Mouse (Mus musculus) embryonic facial prominence, embryonic 10.5 days (tissue): ENCODE measurements around the gene Olfr1044. TPM values are rescaled to one million over a fixed set of nuclear protein-coding genes. Genes with fewer than 3 reads are reported as not detected.
"Not testable (repeated sequence)": the region's sequence is repeated elsewhere in the genome, so short reads cannot be mapped to it uniquely, and the experiment has no call there.

ENCODE experiments used
- DNase-seq: peaks from one replicate; pipeline ENCODE4 v3.0.0-alpha.2; 2017; ENCODE audit warnings: low spot score
- H3K27ac ChIP-seq: fragments of 300-500 bp; sonication (generic); replicated peaks from 2 replicates; pipeline ENCODE4 v1.5.1; 2016; ENCODE audit warnings: mild to moderate bottlenecking
- H3K27me3 ChIP-seq: fragments of 300-500 bp; sonication (generic); replicated peaks from 2 replicates; pipeline ENCODE4 v1.6.1; 2016; ENCODE audit warnings: low read depth, mild to moderate bottlenecking; ENCODE audit not compliant: poor library complexity, severe bottlenecking
- H3K36me3 ChIP-seq: fragments of 300-500 bp; sonication (generic); replicated peaks from 2 replicates; pipeline ENCODE4 v1.6.1; 2016; ENCODE audit warnings: mild to moderate bottlenecking, moderate library complexity
- H3K4me1 ChIP-seq: fragments of 300-500 bp; sonication (generic); 2 replicates; pipeline ENCODE4 v1.6.1; 2016
- H3K4me3 ChIP-seq: fragments of 300-500 bp; sonication (generic); 2 replicates; pipeline ENCODE4 v1.5.1; 2016; ENCODE audit warnings: mild to moderate bottlenecking, moderate library complexity
- H3K9me3 ChIP-seq: fragments of 300-500 bp; sonication (generic); 2 replicates; pipeline ENCODE4 v1.6.1; 2016; ENCODE audit warnings: mild to moderate bottlenecking
- WGBS: fragments of 180-500 bp; shearing (Covaris S2); methylation state at CpG from one replicate; pipeline ENCODE4 v1.1.7; 2016; 5-methylcytosine and 5-hydroxymethylcytosine counted together
- polyA plus RNA-seq: library from polyadenylated mRNA; unstranded; fragments of >200 nt; fragmentation: Nextera tagmentation; extraction: Ambion mirVana; gene quantifications from 2 replicates; pipeline ENCODE4 v1.2.1, GENCODE M21; 2016

Olfr1044 gene
- polyA plus RNA-seq = not detected in 2 replicates

DNA sequence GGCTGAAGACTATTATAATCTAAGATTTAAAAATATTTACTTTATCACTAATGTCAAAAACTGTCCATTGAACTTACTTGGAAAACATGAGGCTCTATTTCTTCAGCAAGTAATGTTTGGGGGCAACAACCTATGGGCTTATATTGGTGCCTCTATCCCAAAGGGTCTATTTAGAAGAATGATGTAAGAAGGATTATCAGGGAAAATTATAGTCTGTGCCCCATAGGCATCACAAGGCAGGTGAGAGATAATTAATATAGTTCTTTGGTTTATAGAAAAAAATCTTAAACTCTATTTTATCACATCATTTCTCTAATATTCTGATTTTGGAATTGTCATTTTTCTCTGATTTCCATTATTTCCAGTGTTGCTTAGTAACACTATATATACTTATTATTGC lies at the start of gene Olfr1044:
Gene Olfr1044, minus strand, starts transcription at position 101 of the 400 bp plus-strand sequence.
- no peak for DNase-seq
- Histone ChIP-seq H3K27me3 (no peaks in the 10 kb centered on the region), H3K36me3 (no peaks in the 10 kb centered on the region), H3K27ac (no peak within 1 kb of the TSS), H3K4me3 (no peak within 1 kb of the TSS), H3K9me3 (no peaks in the 10 kb centered on the region), H3K4me1 (no peaks in the 10 kb centered on the region)

DNA sequence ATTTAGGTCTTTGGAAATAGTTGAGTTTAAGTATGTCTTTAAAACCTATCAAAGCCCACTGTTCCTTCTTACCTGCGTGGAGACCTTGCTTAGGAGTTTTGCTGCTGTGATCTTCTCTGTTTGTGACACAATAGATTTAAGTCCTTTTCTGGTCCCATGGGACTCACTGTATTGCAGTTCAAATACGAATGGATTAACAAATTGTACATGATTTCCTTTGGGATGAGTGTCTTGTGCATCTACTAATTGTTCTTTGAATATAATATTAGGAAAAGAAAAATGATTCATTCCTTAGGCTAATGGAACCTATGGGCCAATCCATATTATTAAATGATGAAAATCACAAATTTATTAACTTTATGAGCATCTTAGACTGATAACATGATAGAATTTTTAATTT lies 41.6 kb upstream of the Olfr1044 start, which contains the start of gene Olfr1046:
Gene Olfr1046, minus strand, starts transcription at position 101 of the 400 bp plus-strand sequence.
- no peaks in the 10 kb centered on the region for H3K9me3 ChIP-seq
- H3K4me3 ChIP-seq = no peak within 1 kb of the TSS
- H3K36me3 ChIP-seq = no peaks in the 10 kb centered on the region
- DNase-seq = no peak
- no peak within 1 kb of the TSS for H3K27ac ChIP-seq
- WGBS = 77% methylated on average over 2 of the region's 2 CpGs
- no peaks in the 10 kb centered on the region for H3K4me1 ChIP-seq
- H3K27me3 ChIP-seq = no peaks in the 10 kb centered on the region

DNA sequence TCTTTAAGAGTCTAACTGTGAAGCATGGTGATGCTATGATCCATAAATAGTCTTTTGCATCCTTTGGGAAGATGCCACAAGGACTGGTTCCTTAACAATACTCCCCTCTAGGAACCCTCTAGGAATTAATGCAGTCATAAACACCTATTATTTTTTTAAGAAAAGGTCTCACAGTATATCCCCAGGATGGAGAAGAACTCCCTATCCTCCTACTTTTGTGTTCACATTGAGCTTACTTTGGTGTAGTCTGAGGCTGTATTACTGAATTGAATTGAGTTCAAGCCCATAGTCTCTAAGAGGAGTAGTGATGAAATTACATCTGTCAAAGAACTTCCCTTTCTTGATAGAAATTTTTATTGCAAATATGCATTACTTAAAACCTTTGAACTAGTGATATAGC lies 25.3 kb upstream of the Olfr1044 start, which contains the start of gene Olfr1045:
Gene Olfr1045, minus strand, starts transcription at position 101 of the 400 bp plus-strand sequence.
- H3K27me3 ChIP-seq = no peaks in the 10 kb centered on the region
- H3K27ac ChIP-seq = no peak within 1 kb of the TSS
- DNase-seq = no peak
- no peaks in the 10 kb centered on the region for H3K9me3 ChIP-seq
- no peaks in the 10 kb centered on the region for H3K36me3 ChIP-seq
- peaks cover 3% of the 10 kb centered on the region; the same call in 1 of the 2 replicates for H3K4me1 ChIP-seq
- H3K4me3 ChIP-seq = no peak within 1 kb of the TSS

DNA sequence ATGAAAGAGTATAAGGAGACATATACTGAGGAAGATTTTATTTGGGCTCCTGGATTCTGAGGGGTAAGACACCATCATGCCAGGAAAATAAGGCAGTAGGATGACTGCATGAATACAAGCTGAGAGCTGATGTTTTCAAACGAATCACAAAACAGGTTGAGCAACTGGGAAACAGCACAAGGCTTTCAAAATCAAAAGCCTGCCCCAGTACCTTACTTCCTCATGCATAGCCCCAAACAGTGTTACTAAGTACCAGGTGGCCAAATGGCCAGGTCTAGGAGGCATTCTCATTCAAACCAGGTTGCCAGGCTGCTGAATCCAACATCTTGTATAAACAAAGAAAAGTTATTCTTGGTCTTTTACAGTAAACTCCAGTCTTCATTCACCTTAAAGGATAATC lies 18.2 kb upstream of the Olfr1044 start:
- 65% methylated on average over 1 of the region's 1 CpGs for WGBS
- Histone ChIP-seq H3K4me3 (no peak overlapping the region), H3K4me1 (no peaks in the 10 kb centered on the region), H3K27ac (no peak overlapping the region), H3K9me3 (no peaks in the 10 kb centered on the region), H3K36me3 (no peaks in the 10 kb centered on the region), H3K27me3 (no peaks in the 10 kb centered on the region)
- no peak for DNase-seq

DNA sequence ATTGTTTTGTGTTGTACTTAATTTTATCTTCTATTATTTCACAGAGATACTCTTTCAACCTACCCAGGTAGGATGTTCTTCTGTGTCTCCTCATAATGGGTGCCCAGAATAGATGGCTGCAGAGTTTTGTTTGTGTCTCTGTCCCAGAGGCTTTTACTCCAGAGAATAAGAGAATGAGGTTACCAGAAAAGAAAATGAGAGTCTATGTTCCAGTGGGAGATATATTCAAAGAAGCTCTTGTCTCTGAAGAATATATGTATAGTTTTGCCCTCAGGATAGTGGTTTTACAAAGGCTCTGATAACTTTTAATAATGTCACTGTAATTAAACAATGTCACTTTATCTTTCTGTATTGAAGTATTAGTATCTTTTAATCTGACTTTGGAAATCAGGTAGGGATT lies 8.0 kb upstream of the Olfr1044 start, which contains the start of gene Olfr52:
Gene Olfr52, minus strand, starts transcription at position 101 of the 400 bp plus-strand sequence.
- no peaks in the 10 kb centered on the region for H3K27me3 ChIP-seq
- H3K4me1 ChIP-seq = no peaks in the 10 kb centered on the region
- no peaks in the 10 kb centered on the region for H3K36me3 ChIP-seq
- H3K9me3 ChIP-seq = no peaks in the 10 kb centered on the region
- no peak within 1 kb of the TSS for H3K27ac ChIP-seq
- DNase-seq = no peak
- no peak within 1 kb of the TSS for H3K4me3 ChIP-seq

DNA sequence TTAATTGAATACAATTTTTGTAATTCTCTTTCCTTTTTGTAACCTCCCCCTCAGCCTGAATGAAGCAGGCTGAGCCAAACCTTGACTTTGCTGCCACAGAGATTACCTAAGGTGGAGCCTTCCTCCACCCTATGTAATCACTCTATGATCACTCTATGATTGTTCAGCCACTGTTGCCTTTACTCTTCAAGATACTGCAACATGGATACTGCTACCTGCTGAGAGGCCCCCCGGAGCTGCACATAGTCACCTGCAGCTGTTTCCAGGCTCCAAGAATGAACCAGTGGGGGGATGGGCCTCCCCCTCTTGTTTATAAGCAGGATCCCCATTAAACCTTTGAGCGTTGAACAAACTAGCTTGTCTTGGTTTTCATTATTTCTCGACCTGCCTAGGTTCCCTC lies 2.3 kb upstream of the Olfr1044 start:
- H3K9me3 ChIP-seq = no peaks in the 10 kb centered on the region
- H3K4me1 ChIP-seq = no peaks in the 10 kb centered on the region

DNA sequence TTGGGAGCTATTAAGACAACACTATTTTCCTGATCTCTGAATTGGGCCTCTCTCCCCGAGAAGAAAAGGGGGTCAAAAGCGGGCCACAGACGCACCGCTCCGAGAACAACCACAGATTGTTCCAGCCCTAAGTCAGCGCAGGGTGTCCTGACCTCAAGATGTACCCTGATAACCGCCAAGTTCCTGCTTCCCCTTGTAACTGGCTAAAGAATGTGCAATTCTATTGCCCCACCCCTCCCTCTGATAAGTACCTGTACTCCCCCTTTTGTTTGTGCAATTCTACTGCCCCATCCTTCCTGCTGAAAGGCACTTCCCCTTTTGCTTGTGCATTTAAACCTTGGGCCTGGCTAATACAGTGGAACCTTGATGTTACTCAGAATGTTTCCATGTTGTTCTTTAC lies 2.2 kb downstream of the Olfr1044 start:
- not testable (repeated sequence) for H3K27ac ChIP-seq, H3K9me3 ChIP-seq, DNase-seq, H3K36me3 ChIP-seq, H3K4me3 ChIP-seq, H3K27me3 ChIP-seq, H3K4me1 ChIP-seq
- 81% methylated on average over 7 of the region's 7 CpGs for WGBS

More for the DNA sequence above, 2.3 kb upstream of the Olfr1044 start:
- Histone ChIP-seq H3K36me3 (no peaks in the 10 kb centered on the region), H3K27ac (no peak overlapping the region), H3K27me3 (no peaks in the 10 kb centered on the region), H3K4me3 (no peak overlapping the region)
- WGBS = 76% methylated on average over 3 of the region's 3 CpGs
- no peak for DNase-seq

DNA sequence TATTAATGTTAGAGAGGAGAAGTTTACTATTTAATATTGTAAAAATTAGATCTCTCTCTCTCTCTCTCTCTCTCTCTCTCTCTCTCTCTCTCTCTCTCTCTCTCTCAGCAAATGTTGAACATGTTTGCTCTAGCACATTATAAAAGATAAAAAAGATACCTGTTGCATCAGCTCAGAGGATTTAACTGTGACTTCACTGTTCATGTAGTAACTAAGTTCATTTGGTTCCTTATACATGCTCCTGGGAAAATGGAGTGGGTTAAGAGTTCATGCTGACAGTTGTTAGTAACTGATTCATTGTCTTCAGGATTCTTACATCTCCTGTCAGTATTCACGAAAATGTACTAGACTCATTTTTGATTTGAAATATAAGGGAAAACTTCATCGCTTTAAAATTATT lies 10.2 kb downstream of the Olfr1044 start, which contains the start of gene Olfr1043:
Gene Olfr1043, minus strand, starts transcription at position 101 of the 400 bp plus-strand sequence.
- no peaks in the 10 kb centered on the region for H3K9me3 ChIP-seq
- H3K4me1 ChIP-seq = no peaks in the 10 kb centered on the region
- no peak for DNase-seq
- H3K36me3 ChIP-seq = no peaks in the 10 kb centered on the region
- no peak within 1 kb of the TSS for H3K27ac ChIP-seq
- no peak within 1 kb of the TSS for H3K4me3 ChIP-seq
- WGBS = 83% methylated on average over 2 of the region's 2 CpGs
- H3K27me3 ChIP-seq = no peaks in the 10 kb centered on the region

DNA sequence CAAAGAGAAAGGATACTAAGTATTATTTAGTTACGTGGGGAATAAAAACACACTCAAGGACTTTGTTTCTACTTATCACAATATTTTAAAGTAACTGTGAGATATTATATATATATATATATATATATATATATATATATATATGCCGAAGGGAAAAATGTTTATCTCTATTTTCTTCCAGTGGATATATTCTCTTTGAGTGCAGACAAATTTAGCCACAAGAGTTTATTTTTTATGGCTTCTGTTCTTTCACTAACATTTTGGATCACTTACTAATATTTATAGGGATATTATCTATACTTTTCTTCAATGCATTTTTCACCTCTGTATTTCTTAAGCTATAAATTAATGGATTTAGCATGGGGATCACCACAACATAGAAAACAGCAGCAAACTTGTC lies 15.9 kb downstream of the Olfr1044 start, which contains the start of gene Olfr1042:
Gene Olfr1042, minus strand, starts transcription at position 101 of the 400 bp plus-strand sequence.
- WGBS = 87% methylated on average over 2 of the region's 2 CpGs
- DNase-seq = no peak
- Histone ChIP-seq H3K27ac (no peak within 1 kb of the TSS), H3K4me1 (no peaks in the 10 kb centered on the region), H3K4me3 (no peak within 1 kb of the TSS), H3K27me3 (no peaks in the 10 kb centered on the region), H3K36me3 (no peaks in the 10 kb centered on the region), H3K9me3 (no peaks in the 10 kb centered on the region)

DNA sequence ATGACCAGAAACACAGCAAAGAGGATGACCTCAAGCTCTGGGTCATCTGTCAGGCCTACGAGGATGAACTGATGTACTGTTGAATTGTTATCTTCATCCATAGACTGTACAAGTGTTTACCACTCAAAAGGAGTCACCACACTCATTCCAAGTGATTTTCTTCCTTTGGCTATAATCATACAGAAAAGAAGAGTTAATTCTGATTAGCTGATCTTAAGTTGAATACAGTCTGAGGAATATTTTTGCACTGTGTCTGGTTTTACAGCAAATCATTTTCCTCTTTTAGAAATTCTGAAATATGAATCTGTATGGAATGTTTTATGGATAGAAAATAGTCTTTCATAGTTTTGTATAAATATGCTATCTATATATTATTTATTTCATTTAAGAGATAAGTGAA lies 31.0 kb downstream of the Olfr1044 start, which contains the start of gene Olfr1040:
Gene Olfr1040, minus strand, starts transcription at position 101 of the 400 bp plus-strand sequence.
- Histone ChIP-seq H3K9me3 (no peaks in the 10 kb centered on the region), H3K4me1 (no peaks in the 10 kb centered on the region), H3K27me3 (no peaks in the 10 kb centered on the region), H3K4me3 (no peak within 1 kb of the TSS), H3K36me3 (no peaks in the 10 kb centered on the region), H3K27ac (no peak within 1 kb of the TSS)
- WGBS = 84% methylated on average over 1 of the region's 1 CpGs
- DNase-seq = no peak

DNA sequence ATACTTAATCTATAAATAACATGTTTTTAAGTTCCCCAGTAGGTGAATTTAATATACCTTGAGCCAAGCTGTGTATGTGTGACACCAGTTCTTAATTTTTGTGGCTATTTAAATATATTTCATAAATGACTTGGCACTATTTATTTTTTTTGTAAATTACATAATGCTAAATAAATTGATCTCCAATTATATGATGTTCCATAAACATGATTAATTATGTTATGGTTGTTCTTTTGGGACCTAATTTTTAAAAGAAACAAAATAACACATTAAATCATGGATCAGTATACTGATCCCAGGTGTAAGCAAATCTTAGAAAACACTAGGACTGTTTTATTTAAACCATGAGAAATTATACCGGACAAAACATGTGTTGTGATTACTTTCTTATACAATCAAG lies 41.8 kb downstream of the Olfr1044 start, which contains the start of gene Olfr1039:
Gene Olfr1039, minus strand, starts transcription at position 101 of the 400 bp plus-strand sequence.
- Histone ChIP-seq H3K4me1 (no peaks in the 10 kb centered on the region), H3K9me3 (no peaks in the 10 kb centered on the region), H3K36me3 (no peaks in the 10 kb centered on the region), H3K27ac (no peak within 1 kb of the TSS), H3K4me3 (no peak within 1 kb of the TSS), H3K27me3 (no peaks in the 10 kb centered on the region)
- DNase-seq = no peak
- WGBS = 94% methylated on average over 1 of the region's 1 CpGs
